Mouse (Mus musculus) heart, embryonic 14.5 days (tissue): ENCODE measurements around the gene Cks1b. TPM values are rescaled to one million over a fixed set of nuclear protein-coding genes. Genes with fewer than 3 reads are reported as not detected.
A peak's percentile ranks its signal among the peaks of the same experiment; 100 is the strongest.

Source experiments
- ATAC-seq: fragments of 200-750 bp; cut with Nextera tagmentation; 2 replicates; pipeline ENCODE4 v1.8.0; 2017; ENCODE audit warnings: low read depth, moderate TSS enrichment; ENCODE audit not compliant: insufficient number of reproducible peaks, insufficient read depth, low FRiP score
- H3K27ac ChIP-seq, 2 experiments: fragments of 200-500 bp in 1 of 2; fragments of 300-500 bp in 1 of 2; sonication (generic) in 1 of 2; replicated peaks in 1 of 2; 2 replicates each; pipeline ENCODE4 v1.5.1; 2012 to 2014; ENCODE audit warnings: low read depth in 2 of 2, low read length in 2 of 2, control low read depth in 1 of 2, mild to moderate bottlenecking in 1 of 2, mixed read lengths in 1 of 2; ENCODE audit not compliant: control insufficient read depth in 1 of 2, insufficient read depth in 1 of 2
- H3K27me3 ChIP-seq: fragments of 300-500 bp; sonication (generic); 2 replicates; pipeline ENCODE4 v1.6.1; 2014; ENCODE audit warnings: mild to moderate bottlenecking, low read length, control low read depth; ENCODE audit not compliant: control insufficient read depth, insufficient read depth
- H3K36me3 ChIP-seq: fragments of 300-500 bp; sonication (generic); 2 replicates; pipeline ENCODE4 v1.6.1; 2014; ENCODE audit warnings: mild to moderate bottlenecking, control low read depth, low read length, mixed read lengths; ENCODE audit not compliant: control insufficient read depth, insufficient read depth
- H3K4me1 ChIP-seq, 2 experiments: fragments of 200-500 bp in 1 of 2; fragments of 300-500 bp in 1 of 2; sonication (generic) in 1 of 2; 2 replicates each; pipeline ENCODE4 v1.6.1; 2012 to 2014; ENCODE audit warnings: low read length in 2 of 2, control low read depth in 1 of 2, mixed read lengths in 1 of 2; ENCODE audit not compliant: control insufficient read depth in 2 of 2, insufficient read depth in 2 of 2
- H3K4me2 ChIP-seq: fragments of 300-500 bp; sonication (generic); 2 replicates; pipeline ENCODE4 v1.6.1; 2014; ENCODE audit warnings: mild to moderate bottlenecking, low read length
- H3K4me3 ChIP-seq, 2 experiments: fragments of 200-500 bp in 1 of 2; fragments of 300-500 bp in 1 of 2; sonication (generic) in 1 of 2; 2 replicates each; pipeline ENCODE4 v1.5.1; 2012 to 2014; ENCODE audit warnings: low read length in 2 of 2, mild to moderate bottlenecking in 2 of 2, control low read depth in 1 of 2, low read depth in 1 of 2, moderate library complexity in 1 of 2; ENCODE audit not compliant: control insufficient read depth in 1 of 2, insufficient read depth in 1 of 2
- H3K9ac ChIP-seq: fragments of 300-500 bp; sonication (generic); 2 replicates; pipeline ENCODE4 v1.6.1; 2014; ENCODE audit warnings: mild to moderate bottlenecking, low read length
- H3K9me3 ChIP-seq: fragments of 300-500 bp; sonication (generic); 2 replicates; pipeline ENCODE4 v1.6.1; 2016; ENCODE audit warnings: low read length, control low read depth; ENCODE audit not compliant: control insufficient read depth
- whole genome bisulfite sequencing: fragments of 180-500 bp; shearing (Covaris S2); extraction: QIAGEN DNeasy Blood & Tissue Kit; methylation state at CpG from one replicate; pipeline ENCODE4 v1.1.7; 2014; 5-methylcytosine and 5-hydroxymethylcytosine counted together
- polyA plus RNA-seq: library from polyadenylated mRNA; unstranded; fragments of >200 nt; fragmentation: Nextera tagmentation; extraction: Ambion mirVana; gene quantifications from 2 replicates; pipeline ENCODE4 v1.2.1, GENCODE M21; 2014

The Cks1b gene
- polyA plus RNA-seq, 1 experiment from 2014 or later = 368 TPM

- ATAC-seq = peak; percentile 35
- no peaks in the 10 kb centered on the region for H3K36me3 ChIP-seq
- H3K27me3 ChIP-seq = no peaks in the 10 kb centered on the region
- H3K27ac ChIP-seq = peak within 1 kb of the TSS; percentile 78 to 86
- no peaks in the 10 kb centered on the region for H3K9me3 ChIP-seq
- H3K4me2 ChIP-seq = peak within 1 kb of the TSS; percentile 93
- H3K9ac ChIP-seq = peak within 1 kb of the TSS; percentile 67
- peak within 1 kb of the TSS; percentile 58 to 62 for H3K4me3 ChIP-seq
- under 1% methylated on average over 40 of the region's 42 CpGs for WGBS
- H3K4me1 ChIP-seq = peaks cover 22 to 37% of the 10 kb centered on the region in 2 experiments
Measured at GRCm38 (mm10) chr3:89394006-89394893, 23.9 kb downstream of the Cks1b start, which contains the start of gene Zbtb7b. Gene Zbtb7b, minus strand, starts transcription at chr3:89394776.

- no peaks in the 10 kb centered on the region for H3K27me3 ChIP-seq
- peak overlapping the region; percentile 58 to 62 for H3K4me3 ChIP-seq
- H3K27ac ChIP-seq = peak overlapping the region; percentile 78 to 86
- H3K9me3 ChIP-seq = no peaks in the 10 kb centered on the region
- WGBS = under 1% methylated on average over 15 of the region's 15 CpGs
- H3K4me1 ChIP-seq = peaks cover 22 to 37% of the 10 kb centered on the region in 2 experiments
- H3K36me3 ChIP-seq = no peaks in the 10 kb centered on the region
- peak overlapping the region; percentile 67 for H3K9ac ChIP-seq
- ATAC-seq = peak; percentile 94
- H3K4me2 ChIP-seq = peak overlapping the region; percentile 93
Measured at GRCm38 (mm10) chr3:89393605-89394004, 24.6 kb downstream of the Cks1b start.

- peaks cover 22 to 37% of the 10 kb centered on the region in 2 experiments for H3K4me1 ChIP-seq
- 0% methylated on average over 17 of the region's 24 CpGs for WGBS
Measured at GRCm38 (mm10) chr3:89392871-89393311, 25.3 kb downstream of the Cks1b start.

GRCm38 (mm10) chr3:89391663-89392511 lies 26.3 kb downstream of the Cks1b start:
- Histone ChIP-seq H3K4me1 (peaks cover 20 to 36% of the 10 kb centered on the region in 2 experiments), H3K36me3 (no peaks in the 10 kb centered on the region), H3K4me2 (peak overlapping the region; percentile 93), H3K9ac (peak overlapping the region; percentile 76), H3K4me3 (peak overlapping the region; percentile 58 to 87), H3K9me3 (no peaks in the 10 kb centered on the region), H3K27ac (peak overlapping the region; percentile 43 to 73; a peak in 3 of 4 replicates), H3K27me3 (no peaks in the 10 kb centered on the region)
- under 1% methylated on average over 51 of the region's 56 CpGs for WGBS
- no peak for ATAC-seq

More at GRCm38 (mm10) chr3:89392871-89393311, 25.3 kb downstream of the Cks1b start:
- Histone ChIP-seq H3K27me3 (no peaks in the 10 kb centered on the region), H3K9ac (peak overlapping the region; percentile 76), H3K9me3 (no peaks in the 10 kb centered on the region), H3K4me3 (peak overlapping the region; percentile 58 to 87), H3K36me3 (no peaks in the 10 kb centered on the region), H3K4me2 (peak overlapping the region; percentile 93), H3K27ac (peak overlapping the region; percentile 53 to 73; a peak in 3 of 4 replicates)
- no peak for ATAC-seq

- ATAC-seq = no peak
- Histone ChIP-seq H3K9ac (peak overlapping the region; percentile 76), H3K9me3 (no peaks in the 10 kb centered on the region), H3K36me3 (no peaks in the 10 kb centered on the region), H3K4me1 (peaks cover 17 to 29% of the 10 kb centered on the region in 2 experiments), H3K4me2 (peak overlapping the region; percentile 93), H3K27ac (peak overlapping the region; percentile 43 to 73; a peak in 3 of 4 replicates), H3K27me3 (no peaks in the 10 kb centered on the region), H3K4me3 (peak overlapping the region; percentile 58 to 87)
- 12% methylated on average over 19 of the region's 19 CpGs for WGBS
Measured at GRCm38 (mm10) chr3:89390699-89391662, 27.2 kb downstream of the Cks1b start.

- H3K4me3 ChIP-seq = no peak overlapping the region
Measured at GRCm38 (mm10) chr3:89390111-89390515, 28.1 kb downstream of the Cks1b start.

More at GRCm38 (mm10) chr3:89390111-89390515, 28.1 kb downstream of the Cks1b start:
- no peaks in the 10 kb centered on the region for H3K27me3 ChIP-seq
- H3K4me2 ChIP-seq = 0 out of 2 replicates have a peak overlapping the region, but pooled peaks have one; percentile 4
- peaks cover 11 to 21% of the 10 kb centered on the region in 2 experiments for H3K4me1 ChIP-seq
- H3K36me3 ChIP-seq = no peaks in the 10 kb centered on the region
- no peak overlapping the region for H3K9ac ChIP-seq
- H3K27ac ChIP-seq = peak overlapping the region; percentile 25 to 37; a peak in 2 of 4 replicates
- 38% methylated on average over 5 of the region's 5 CpGs for WGBS
- no peak for ATAC-seq
- H3K9me3 ChIP-seq = no peaks in the 10 kb centered on the region
